Mouse (Mus musculus) forebrain, embryonic 14.5 days (tissue): ENCODE results near the gene Siah3. TPM values are rescaled to one million over a fixed set of nuclear protein-coding genes. Genes with fewer than 3 reads are reported as not detected.

Experiments
- ATAC-seq: fragments of 200-750 bp; cut with Nextera tagmentation; 2 replicates; pipeline ENCODE4 v1.8.0; 2017; ENCODE audit warnings: mild to moderate bottlenecking, moderate library complexity
- DNase-seq: peaks from one replicate; pipeline ENCODE4 v3.0.0-alpha.2; 2015; ENCODE audit warnings: low spot score
- H3K27ac ChIP-seq: fragments of 300-500 bp; sonication (generic); 2 replicates; pipeline ENCODE4 v1.5.1; 2014; ENCODE audit warnings: low read depth, mild to moderate bottlenecking, control low read depth, low read length, moderate library complexity
- H3K27me3 ChIP-seq: fragments of 300-500 bp; sonication (generic); replicated peaks from 2 replicates; pipeline ENCODE4 v1.6.1; 2014; ENCODE audit warnings: low read length, control low read depth, mixed read lengths; ENCODE audit not compliant: control insufficient read depth, insufficient read depth
- H3K36me3 ChIP-seq: fragments of 300-500 bp; sonication (generic); 2 replicates; pipeline ENCODE4 v1.6.1; 2014; ENCODE audit warnings: low read length, control low read depth; ENCODE audit not compliant: control insufficient read depth, insufficient read depth
- H3K4me1 ChIP-seq: fragments of 300-500 bp; sonication (generic); 2 replicates; pipeline ENCODE4 v1.6.1; 2014; ENCODE audit warnings: antibody characterized with exemption, low read length, control low read depth; ENCODE audit not compliant: control insufficient read depth, insufficient read depth
- H3K4me2 ChIP-seq: fragments of 300-500 bp; sonication (generic); 2 replicates; pipeline ENCODE4 v1.6.1; 2014; ENCODE audit warnings: mild to moderate bottlenecking, control low read depth, low read length
- H3K4me3 ChIP-seq: fragments of 300-500 bp; sonication (generic); 2 replicates; pipeline ENCODE4 v1.5.1; 2014; ENCODE audit warnings: low read depth, low read length, control low read depth
- H3K9ac ChIP-seq: fragments of 300-500 bp; sonication (generic); 2 replicates; pipeline ENCODE4 v1.6.1; 2014; ENCODE audit warnings: mild to moderate bottlenecking, low read length, control low read depth, moderate library complexity
- H3K9me3 ChIP-seq: fragments of 300-500 bp; sonication (generic); replicated peaks from 2 replicates; pipeline ENCODE4 v1.6.1; 2016; ENCODE audit warnings: low read length, control low read depth, mixed read lengths; ENCODE audit not compliant: control insufficient read depth
- WGBS: fragments of 180-500 bp; shearing (Covaris S2); extraction: QIAGEN DNeasy Blood & Tissue Kit; methylation state at CpG from one replicate; pipeline ENCODE4 v1.1.7; 2014; 5-methylcytosine and 5-hydroxymethylcytosine counted together
- polyA plus RNA-seq: library from polyadenylated mRNA; unstranded; fragments of >200 nt; fragmentation: Nextera tagmentation; extraction: Ambion mirVana; gene quantifications from 2 replicates; pipeline ENCODE4 v1.2.1, GENCODE M21; 2014

The Siah3 gene
- polyA plus RNA-seq, 1 experiment from 2014 or later, result 7.0 TPM

- Histone ChIP-seq H3K36me3 (no peaks in the 10 kb centered on the region), H3K4me3 (no peak overlapping the region), H3K4me2 (no peak overlapping the region), H3K27me3 (no peaks in the 10 kb centered on the region), H3K9ac (no peak overlapping the region), H3K4me1 (peaks cover 18% of the 10 kb centered on the region), H3K27ac (no peak overlapping the region), H3K9me3 (no peaks in the 10 kb centered on the region)
- ATAC-seq (no peak), DNase-seq (peak; percentile 29)
- WGBS, result 54% methylated on average over 9 of the region's 9 CpGs
These were observed 106.0 kb downstream of the Siah3 start for GRCm38 (mm10) chr14:75561577-75562331.

GRCm38 (mm10) chr14:75565534-75566140 lies 109.9 kb downstream of the Siah3 start:
- Histone ChIP-seq H3K27ac (peak overlapping the region; percentile 82), H3K4me1 (peaks cover 22% of the 10 kb centered on the region), H3K36me3 (no peaks in the 10 kb centered on the region), H3K4me3 (no peak overlapping the region), H3K4me2 (peak overlapping the region; percentile 16; the same call in 1 of the 2 replicates), H3K9me3 (no peaks in the 10 kb centered on the region), H3K9ac (no peak overlapping the region; the same call in 1 of the 2 replicates), H3K27me3 (no peaks in the 10 kb centered on the region)
- 11% methylated on average over 14 of the region's 14 CpGs for WGBS
- peak; percentile 91 for DNase-seq
- peak; percentile 90 for ATAC-seq

GRCm38 (mm10) chr14:75566303-75566702 lies 110.5 kb downstream of the Siah3 start:
- Histone ChIP-seq H3K27ac (peak overlapping the region; percentile 82), H3K9me3 (no peaks in the 10 kb centered on the region), H3K27me3 (no peaks in the 10 kb centered on the region), H3K9ac (no peak overlapping the region), H3K4me3 (no peak overlapping the region), H3K36me3 (no peaks in the 10 kb centered on the region), H3K4me1 (peaks cover 22% of the 10 kb centered on the region), H3K4me2 (0 out of 2 replicates have a peak overlapping the region, but pooled peaks have one; percentile 16)
- peak; percentile 79 for ATAC-seq
- 8% methylated on average over 3 of the region's 3 CpGs for WGBS
- peak; percentile 85 for DNase-seq

- ATAC-seq (no peak), DNase-seq (no peak)
- Histone ChIP-seq H3K9ac (no peak overlapping the region), H3K4me2 (no peak overlapping the region), H3K36me3 (no peaks in the 10 kb centered on the region), H3K9me3 (no peaks in the 10 kb centered on the region), H3K4me3 (no peak overlapping the region), H3K27me3 (no peaks in the 10 kb centered on the region), H3K27ac (no peak overlapping the region), H3K4me1 (no peaks in the 10 kb centered on the region)
- WGBS, result 79% methylated on average over 6 of the region's 6 CpGs
These were observed 123.2 kb downstream of the Siah3 start for GRCm38 (mm10) chr14:75579010-75579409.

Other genes with a start within 250 kb of the Siah3 start
- 0.25 TPM in 1 of 2 replicates, not detected in the other for gene Cpb2, start 213.7 kb upstream of the Siah3 start, polyA plus RNA-seq
- gene Zc3h13, start 171.6 kb upstream of the Siah3 start, polyA plus RNA-seq, result 33.9 and 36.4 TPM in 2 replicates
- gene Spert, start 137.1 kb downstream of the Siah3 start, polyA plus RNA-seq, result not detected in 2 replicates
- not detected in 2 replicates for gene Erich6b, start 186.3 kb downstream of the Siah3 start, polyA plus RNA-seq